Mouse (Mus musculus) megakaryocyte progenitor cell, adult 5-6 weeks (primary cell): ENCODE data around the gene Gal3st2. TPM values are rescaled to one million over a fixed set of nuclear protein-coding genes. Genes with fewer than 3 reads are reported as not detected.
"Not testable (repeated sequence)": the region's sequence is repeated elsewhere in the genome, so short reads cannot be mapped to it uniquely, and the experiment has no call there.

Experiments used
- ATAC-seq: replicated peaks from 2 replicates; pipeline ENCODE4 v1.8.0; 2016; ENCODE audit warnings: mild to moderate bottlenecking, moderate TSS enrichment, inconsistent platforms; ENCODE audit not compliant: poor library complexity
- total RNA-seq, 2 experiments: library from RNA; stranded (forward) in 1 of 2; stranded (reverse) in 1 of 2; fragments of 157-497, 149-512 nt in 1 of 2; fragments of 200-1000 nt in 1 of 2; gene quantifications; 2 replicates each; pipeline versions ENCODE4 v1.2.3 to v1.2.4; 2015 to 2017

Gene Gal3st2
- total RNA-seq (2015) (0.15 TPM in 1 of 2 replicates, not detected in the other), total RNA-seq (2017) (not detected in 2 replicates)

GRCm38 (mm10) chr1:93861048-93861447 is at the start of gene Gal3st2:
Gal3st2 (plus strand) TSS chr1:93861306.
- not testable (repeated sequence) for ATAC-seq

GRCm38 (mm10) chr1:93811495-93812039 is 49.5 kb upstream of the Gal3st2 start:
- no peak for ATAC-seq

DNA sequence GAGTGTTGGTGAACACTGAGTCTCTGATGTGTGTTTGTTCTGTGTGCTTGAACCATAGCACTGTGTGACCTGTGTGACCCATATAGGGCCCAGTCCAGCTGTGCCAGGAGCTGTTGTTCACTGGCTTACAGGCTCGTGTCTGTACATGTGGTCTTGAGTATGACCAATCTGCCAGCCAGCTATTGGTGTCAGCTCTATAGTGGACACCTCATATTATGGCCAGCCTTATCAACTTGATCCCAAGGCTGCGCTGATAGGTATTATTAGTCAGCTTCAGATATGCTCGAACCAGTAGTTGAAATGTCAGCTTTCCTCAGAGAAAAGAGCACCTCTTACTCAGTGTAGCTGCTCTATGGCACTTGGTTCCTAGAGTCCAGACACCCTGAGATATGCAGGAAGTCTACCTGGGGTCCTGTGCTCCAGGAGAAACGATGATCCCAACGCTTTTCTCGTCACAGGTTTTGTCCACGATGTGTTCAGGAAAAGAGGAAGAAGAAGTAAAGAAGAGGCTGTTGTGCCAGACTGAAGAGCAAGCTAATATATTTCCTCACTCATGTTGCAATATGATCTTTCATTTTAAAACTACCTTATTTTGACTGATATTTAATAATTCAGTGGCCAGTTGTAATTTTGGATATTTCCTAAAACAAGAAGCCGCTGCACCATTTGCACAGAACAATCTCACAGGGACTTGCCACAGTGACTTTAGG is 43.1 kb upstream of the Gal3st2 start:
- ATAC-seq: peak; percentile 61

DNA sequence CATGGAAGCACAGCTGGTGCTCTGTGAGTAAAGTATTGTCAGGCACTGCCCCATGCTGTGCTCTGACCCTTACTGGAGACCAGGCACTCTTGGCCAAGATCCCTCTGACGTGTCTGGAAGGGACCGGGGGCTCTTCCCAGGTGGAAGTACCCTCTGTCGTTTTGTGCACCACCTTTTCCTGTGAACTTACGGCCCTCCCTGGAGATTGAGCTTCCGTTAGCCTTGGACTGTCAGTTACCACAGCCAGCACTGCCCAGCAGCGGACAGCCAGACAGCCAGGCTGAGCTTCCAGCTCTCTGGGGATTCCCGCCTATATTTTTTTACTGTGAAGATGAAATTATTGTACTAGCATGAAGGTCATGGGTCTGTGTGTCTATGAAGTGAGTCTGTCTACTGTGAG is 42.4 kb upstream of the Gal3st2 start:
- no peak for ATAC-seq

- ATAC-seq: no peak
Observed at GRCm38 (mm10) chr1:93823796-93824495, 37.2 kb upstream of the Gal3st2 start.

DNA sequence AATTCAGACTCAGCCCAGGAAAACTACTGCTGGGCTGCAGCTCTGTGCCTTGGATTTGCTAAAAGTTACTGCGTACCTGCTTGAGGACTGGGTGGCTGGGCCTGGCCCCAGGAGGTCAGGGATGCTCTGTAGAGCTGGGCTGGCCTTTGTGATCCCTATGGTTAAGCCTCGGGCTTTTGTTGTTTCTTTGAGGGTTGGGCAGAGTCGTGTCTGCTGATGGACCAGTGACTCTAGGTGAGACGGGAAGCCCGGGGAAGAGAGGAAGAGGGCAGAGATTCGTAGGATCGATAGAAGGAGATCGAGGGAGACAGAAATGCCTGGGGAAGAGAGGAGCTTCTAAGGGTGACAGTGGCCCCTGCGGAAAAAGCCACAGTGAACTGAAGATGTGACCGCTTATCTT is 36.5 kb upstream of the Gal3st2 start, which contains the start of gene D2hgdh:
D2hgdh (plus strand) TSS at position 301 of the 400 bp plus-strand sequence.
- ATAC-seq: no peak; the same call in 1 of the 2 replicates

GRCm38 (mm10) chr1:93825105-93825674 is 35.9 kb upstream of the Gal3st2 start:
- ATAC-seq: peak; percentile 84

DNA sequence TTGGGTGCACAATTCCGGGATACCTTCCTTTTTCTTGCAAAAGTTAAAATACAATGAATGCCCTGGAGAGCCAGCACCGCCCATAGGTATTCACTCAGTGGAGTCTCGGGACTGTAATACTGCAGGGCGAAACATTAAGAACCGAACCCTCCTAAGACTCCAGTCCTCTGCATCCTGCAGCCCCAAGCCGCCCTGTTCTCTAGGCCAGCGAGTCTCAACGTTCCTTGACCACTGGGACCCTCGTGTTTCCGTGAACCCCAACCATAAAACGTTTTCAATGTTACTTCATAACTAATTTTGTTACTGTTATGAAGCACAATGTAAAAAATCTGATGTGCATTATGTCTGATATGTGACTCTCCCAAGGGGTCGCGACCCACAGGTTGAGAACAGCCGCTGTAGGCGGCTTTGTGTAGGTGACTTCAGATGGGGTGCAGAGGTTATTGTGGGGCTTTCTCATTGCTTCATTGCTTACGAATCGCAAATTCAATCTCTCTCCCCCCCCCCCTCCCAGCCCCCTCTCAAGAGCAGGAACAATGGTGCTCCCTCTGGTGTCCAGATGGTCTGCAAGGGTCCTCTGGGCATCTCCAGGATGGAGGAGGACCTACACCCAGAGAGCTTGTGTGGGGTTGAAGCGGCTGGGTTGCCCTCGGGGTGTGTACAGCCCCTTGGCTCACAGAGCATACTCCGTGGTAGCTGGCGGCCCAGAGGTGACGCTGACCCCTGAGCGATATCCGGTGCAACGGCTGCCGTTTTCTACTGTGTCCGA is 35.2 kb upstream of the Gal3st2 start:
- 0 out of 2 replicates have a peak, but pooled peaks have one; percentile 2 for ATAC-seq

DNA sequence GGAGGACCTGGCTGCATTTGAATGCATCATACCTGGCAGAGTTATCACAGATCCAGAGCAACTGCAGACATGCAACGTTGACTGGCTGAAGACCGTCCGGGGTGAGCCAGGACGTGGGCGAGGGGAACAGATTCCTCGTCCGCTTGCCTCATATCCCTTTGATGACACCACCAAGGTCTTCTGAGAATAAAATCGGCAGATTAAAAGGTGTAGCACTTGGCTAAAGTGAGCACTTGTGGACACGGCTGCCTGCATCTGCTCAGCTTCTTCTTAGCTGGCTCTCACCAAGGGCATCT is 34.6 kb upstream of the Gal3st2 start:
- ATAC-seq: no peak

- peak; percentile 92 for ATAC-seq
Observed at GRCm38 (mm10) chr1:93832754-93833360, 28.2 kb upstream of the Gal3st2 start.

DNA sequence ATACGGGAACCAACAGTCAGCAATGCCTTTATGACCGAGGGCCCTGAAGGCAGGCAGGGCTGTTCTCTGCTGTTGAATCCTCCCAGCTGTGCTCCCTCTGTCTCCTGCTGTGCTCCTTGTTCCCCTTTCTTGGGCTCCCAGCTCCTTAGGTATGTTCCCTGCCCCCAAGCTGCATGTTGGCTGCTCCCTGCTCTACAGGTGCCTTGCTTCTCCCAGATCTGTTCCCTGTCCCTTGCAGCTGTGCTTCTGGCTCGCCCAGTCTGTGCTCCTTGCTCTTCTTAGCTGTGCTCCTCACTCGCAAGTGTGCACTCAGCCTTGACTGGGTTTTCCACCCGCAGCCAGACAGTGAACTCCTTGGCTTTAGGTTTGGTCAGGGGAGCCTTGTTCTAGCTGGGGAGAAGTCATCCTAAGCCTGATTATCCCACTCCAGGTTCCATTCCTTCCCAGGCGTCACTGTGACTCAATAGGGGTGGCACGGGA is 26.4 kb upstream of the Gal3st2 start:
- no peak for ATAC-seq

GRCm38 (mm10) chr1:93835211-93835610 is 25.9 kb upstream of the Gal3st2 start:
- ATAC-seq: no peak

- ATAC-seq: no peak
Observed at GRCm38 (mm10) chr1:93835876-93836531, 25.1 kb upstream of the Gal3st2 start.

DNA sequence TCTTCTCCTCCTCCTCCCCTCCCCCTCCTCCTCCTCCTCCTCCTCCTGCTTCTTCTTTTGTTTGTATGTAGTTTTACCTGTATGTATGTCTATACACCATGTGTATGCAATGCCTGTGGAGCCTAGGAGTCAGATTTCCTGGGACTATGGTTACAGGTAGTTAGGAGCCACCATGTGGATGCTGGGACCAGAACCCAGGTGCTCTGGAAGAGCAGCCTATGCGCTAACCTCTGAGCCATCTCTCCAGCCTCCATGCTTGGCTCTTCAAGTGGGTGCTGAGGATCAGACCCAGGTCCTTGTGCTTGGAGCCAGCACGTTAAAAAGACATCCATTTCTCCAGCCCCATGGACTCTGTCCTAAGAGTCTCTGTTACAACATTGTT is 24.6 kb upstream of the Gal3st2 start:
- no peak for ATAC-seq

DNA sequence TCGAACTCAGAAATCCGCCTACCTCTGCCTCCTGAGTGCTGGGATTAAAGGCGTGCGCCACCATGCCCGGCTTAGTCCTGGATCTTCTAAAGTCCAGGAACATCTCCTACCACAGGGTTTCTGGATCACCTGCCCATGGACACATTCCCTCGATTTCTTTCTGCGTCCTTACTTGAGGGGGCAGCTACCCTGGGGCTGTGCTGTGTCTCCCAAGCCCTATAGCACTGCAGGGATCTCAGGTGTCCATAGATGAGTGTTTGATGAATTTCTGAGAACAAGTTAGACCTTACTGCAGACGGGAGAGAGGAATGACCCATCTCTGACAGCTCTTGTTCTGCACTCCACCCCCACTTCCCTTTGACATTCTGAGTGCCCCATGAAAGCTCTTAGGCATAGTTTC is 23.8 kb upstream of the Gal3st2 start:
- no peak for ATAC-seq

GRCm38 (mm10) chr1:93838569-93838968 is 22.5 kb upstream of the Gal3st2 start:
- ATAC-seq: not testable (repeated sequence)

GRCm38 (mm10) chr1:93845766-93846366 is 15.2 kb upstream of the Gal3st2 start:
- peak; percentile 99 for ATAC-seq

DNA sequence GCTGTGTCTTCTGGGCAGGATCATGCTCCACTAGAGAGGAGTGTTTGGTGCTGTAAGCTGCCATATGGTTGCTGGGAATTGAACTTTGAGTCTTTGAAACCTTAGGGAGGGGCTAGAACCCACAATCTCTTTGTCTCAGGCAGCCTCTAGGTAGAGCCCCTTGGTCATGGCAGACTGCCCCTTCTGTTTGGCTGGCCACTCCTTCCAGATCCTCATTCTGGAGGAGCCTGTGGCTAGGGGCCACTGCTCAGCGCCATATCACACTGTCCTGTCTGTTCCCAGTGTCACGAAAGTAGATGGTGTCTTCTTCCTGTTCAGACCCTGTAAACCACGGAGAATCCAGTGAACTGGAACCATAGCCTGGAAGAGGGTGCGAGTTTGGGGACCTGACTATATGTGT is 5.3 kb upstream of the Gal3st2 start:
- peak; percentile 44 for ATAC-seq

DNA sequence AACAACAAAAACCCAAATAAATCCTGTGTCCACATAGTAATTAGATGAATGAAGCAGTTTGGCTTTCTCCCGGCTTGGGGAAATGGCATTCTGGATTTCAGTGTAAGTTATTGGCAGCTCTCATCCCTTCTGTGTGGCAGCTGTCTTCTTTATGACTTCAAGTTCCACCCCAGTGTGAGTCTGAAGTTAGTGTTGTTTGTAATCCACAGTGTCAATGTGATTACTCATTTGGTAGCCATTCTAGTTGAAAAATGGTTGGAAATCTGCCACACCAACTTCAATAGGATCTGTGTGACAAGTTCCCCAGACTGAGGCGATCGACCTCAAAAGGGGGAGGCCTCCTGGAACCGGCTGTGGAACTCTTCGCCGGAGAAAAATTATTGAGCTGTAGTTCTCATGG is 3.7 kb upstream of the Gal3st2 start:
- no peak for ATAC-seq

DNA sequence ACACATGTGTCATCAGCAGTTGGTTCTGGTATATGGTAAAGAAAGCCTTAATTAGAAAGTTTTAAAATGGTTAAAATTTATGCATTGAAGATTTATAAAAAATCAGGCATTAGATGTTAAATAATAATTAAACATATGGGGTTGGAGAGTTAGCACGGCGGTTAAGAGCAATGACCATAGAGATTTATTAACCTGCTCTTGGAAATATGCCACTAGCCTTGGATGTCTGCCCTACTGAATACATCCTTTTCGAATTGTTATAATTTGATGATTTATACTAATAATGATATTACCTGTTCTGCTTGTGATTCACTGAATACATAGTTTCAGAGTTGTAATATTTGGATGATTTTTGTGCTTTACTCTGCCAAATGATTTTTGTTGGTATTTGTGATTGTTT is 3.1 kb upstream of the Gal3st2 start:
- no peak for ATAC-seq
